Mouse (Mus musculus) heart, postnatal 0 days (tissue): ENCODE results near the gene Prkca.

ENCODE experiments used
- CTCF ChIP-seq: IDR thresholded peaks from 2 replicates; pipeline ENCODE4 v1.5.1; 2016; ENCODE audit warnings: antibody characterized with exemption, control low read depth, low read depth
- EP300 ChIP-seq: IDR thresholded peaks from 2 replicates; pipeline ENCODE4 v1.6.1; 2016; ENCODE audit warnings: antibody characterized with exemption, low read depth

- TF ChIP-seq CTCF, result no peak
- TF ChIP-seq EP300, result no peak
These were observed 307.4 kb downstream of the Prkca start for GRCm38 (mm10) chr11:108036339-108036738.
